Mouse (Mus musculus) heart, postnatal 36 days (tissue): ENCODE measurements around the gene Zfp664. TPM values are rescaled to one million over a fixed set of nuclear protein-coding genes. Genes with fewer than 3 reads are reported as not detected.

Source experiments
- DNase-seq, 2 experiments: peaks; one replicate each; pipeline ENCODE4 v3.0.0; 2021 to 2022
- intact Hi-C: fragments of 180-260 bp; cut with DNase I; formaldehyde crosslinking; loops from one replicate; pipeline ENCODE4 v1.15.1; 2025
- total RNA-seq, 2 experiments: library from RNA; stranded (reverse); gene quantifications; 2 replicates each; pipeline ENCODE4 v1.2.3; 2021

Gene Zfp664
- total RNA-seq, 2 experiments from 2014 or later, result 39.7 to 43.4 TPM

DNA sequence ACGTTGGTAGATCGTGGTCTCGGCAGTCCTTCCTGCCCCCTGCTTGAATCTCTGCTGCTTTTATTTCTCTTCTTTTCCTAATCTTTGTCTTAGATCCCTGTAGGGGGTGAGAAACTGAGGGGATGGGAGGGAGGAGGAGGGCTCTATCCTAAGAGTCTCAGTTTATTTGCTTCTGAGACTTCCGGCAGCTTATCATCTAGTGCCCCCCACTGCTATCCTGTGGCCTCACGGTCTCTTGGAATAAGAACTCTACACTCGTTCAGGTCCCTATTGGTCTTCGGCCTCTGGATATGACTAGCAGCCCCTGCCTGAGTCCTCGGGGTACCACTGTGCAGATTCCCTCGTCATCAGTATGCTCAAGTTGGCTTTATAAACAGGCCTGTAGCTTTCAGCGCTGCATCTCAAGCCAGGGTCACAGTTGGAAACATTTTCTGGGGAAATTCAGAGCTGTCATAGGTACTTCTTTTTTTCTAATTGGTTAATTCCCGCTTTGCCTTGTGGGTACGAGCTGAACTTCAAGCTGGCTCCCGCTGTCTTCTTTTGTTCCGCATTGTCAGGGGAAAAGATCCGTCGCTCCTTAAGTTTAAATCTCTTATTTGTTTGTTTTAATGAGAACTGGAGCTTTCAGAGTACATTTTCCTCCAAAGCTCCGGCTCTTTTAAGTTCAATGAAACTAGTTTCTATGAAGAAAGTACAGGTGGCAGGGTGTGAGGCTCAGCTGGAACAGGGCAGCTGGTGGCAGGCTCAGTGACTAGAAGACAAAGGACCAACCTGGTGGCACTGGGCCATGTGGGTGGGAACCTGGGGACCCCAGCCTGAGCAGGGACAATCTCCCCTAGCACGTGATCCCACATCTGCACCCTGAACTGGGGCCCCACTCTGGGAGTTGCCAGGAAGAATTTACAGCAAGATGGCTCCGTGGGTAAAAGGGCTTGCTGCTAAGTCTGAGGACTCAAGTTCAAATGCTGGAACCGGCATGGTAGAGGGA lies 50.7 kb downstream of the Zfp664 start:
- DNase-seq, result no peak
- intact Hi-C loops, result no loop called here

DNA sequence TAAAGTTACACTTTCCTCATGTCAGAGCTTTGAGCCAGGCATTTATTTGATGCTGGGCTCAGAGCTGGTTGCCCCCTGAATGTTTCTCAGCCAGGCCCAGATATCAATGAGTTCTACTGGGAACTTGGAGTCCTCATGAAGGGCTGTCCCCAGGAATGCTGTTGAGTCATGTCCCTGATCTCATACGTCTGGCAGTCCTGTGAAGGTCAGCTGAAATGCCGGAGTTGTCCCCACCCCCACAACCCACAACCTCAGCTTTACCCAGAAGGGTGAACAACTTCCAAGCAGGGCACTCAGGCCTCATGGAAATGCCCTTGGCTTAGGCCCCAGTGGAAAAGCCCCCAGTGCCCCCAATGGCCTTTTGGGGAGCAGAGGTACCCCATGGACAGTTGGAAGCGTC lies 57.3 kb downstream of the Zfp664 start:
- intact Hi-C loops, result no loop called here
- DNase-seq, result no peak

DNA sequence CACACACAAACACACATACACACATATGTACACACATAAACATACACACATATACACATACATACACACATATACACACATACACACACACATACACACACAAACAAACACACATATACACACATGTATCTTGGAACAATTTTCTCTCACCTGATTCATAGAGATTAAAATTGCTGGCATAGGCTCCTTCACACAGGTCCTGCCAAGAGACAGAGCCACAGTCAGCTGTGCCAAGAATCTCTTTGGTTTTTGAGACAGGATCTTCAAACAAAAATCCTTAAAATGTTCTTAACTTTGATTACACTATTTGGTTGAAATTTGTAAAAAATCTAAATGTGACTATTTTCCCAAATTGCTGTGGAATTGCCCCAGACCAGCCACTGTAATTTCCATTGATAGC lies 58.9 kb downstream of the Zfp664 start:
- intact Hi-C loops, result no loop called here
- no peak for DNase-seq

DNA sequence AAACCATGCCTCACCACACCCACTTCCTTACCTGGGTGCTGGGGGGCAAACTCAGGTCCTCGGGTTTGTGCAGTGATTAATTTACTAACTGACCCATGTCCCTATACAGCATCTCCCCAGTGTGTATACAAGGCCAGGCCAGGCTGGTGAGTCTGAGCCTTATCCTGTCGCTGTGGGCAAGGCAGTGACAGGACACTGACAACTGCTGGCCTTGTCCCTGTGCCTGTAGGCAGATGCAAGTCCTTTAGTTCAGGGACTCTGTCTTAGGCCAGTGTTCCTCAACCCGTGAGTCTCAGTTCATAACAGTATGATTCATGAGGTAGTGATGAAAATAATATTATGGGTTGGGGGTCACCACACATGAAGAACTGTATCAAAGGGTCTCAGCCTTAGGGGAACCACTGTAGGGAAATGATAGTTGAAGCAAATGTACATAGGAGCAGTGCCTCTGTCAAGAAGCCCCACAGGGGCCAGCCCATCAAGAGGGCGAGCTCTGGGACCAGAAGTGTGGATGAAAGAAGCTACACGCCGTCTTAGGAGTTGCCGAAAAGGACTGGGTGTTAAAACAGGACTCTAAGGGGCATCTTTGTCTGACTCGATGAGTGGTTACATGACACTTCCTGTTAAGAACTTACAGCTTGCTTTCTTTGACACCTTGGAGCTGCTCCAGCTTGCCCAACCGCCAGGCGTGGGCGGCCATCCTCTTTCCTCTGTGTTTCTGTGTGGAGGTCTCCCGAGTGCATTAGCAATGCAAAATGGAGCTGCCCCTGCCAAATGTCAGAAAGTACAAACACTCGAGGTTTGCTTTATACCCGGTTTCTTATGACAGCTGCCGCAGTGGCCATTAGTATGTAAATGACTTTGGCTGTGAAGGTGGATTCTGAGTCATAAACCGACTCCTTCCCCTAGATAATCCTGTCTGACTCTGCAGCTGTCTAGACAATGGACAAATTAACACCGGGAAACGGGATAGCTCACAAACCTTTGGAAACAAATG lies 60.2 kb downstream of the Zfp664 start:
- no peak for DNase-seq
- intact Hi-C loops, result no loop called here

DNA sequence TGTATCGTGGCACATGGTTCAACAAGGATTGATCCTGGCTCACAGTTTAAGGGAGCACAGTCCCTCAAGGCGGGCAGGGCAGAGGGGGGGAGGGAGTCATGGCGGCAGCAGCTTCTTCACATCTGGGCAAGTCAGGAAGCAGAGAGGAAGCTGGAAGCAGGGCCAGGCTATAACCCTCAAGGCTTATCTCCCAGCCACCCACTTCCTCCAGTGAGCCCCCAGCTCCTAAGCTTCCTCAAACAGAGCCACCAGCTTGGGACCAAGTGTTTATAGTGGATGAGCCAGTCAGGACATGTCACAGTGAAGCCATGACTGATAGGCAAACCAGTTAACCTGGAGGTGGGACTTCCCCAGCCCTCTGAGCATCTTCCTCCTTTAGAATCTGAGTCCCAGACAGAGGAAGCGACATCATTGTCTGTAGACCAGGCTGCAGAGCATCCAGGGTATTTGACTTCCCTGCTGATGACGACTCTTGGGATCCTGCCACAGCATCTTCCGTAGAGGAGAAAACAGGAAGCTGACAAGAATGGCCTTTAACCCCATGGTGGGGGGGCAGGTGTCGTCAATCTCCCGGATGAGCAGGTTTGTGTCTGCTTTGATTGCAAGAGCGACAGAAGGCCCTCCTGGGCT lies 67.0 kb downstream of the Zfp664 start:
- no peak for DNase-seq

DNA sequence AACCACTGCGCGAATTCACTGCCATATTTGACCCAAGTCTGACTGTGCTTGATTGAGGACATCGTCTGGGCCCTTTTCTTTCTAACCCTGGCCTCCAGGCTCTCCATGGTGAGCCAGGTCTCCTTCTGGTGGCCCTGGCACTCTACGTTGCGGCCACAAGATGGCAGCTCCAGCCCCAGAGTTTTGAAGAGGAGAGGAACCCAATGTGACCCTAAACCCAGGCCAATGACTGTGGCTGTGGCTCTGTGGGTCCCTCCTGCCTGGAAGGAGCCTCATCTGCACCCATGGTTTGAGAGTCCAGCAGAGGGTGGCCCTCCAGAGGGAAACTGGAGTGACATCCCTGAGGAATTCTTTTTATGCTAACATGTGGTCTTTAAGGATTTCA lies 67.6 kb downstream of the Zfp664 start:
- DNase-seq, result peak; percentile 46 to 48
- intact Hi-C loops, result no loop called here

More for the DNA sequence above, 67.0 kb downstream of the Zfp664 start:
- intact Hi-C loops, result no loop called here

DNA sequence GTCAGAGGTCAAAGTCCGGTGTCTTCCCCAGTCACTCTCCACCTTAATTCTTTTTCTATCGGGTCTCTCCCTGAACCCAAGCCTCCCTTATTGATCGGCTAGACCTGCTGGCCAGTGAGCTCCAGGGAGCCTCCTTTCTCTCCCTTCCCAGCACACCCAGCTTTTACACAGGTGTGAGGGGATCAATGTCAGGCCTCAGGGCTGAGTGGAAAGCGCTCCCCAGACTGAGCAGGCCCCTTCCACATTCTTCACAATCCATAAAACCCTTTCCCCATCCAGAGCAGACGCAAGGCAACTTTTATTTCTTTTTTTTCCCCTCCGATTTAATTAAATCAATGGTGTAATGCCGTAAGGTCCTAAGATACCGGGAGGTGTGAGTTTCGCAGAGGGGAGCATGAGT lies 68.1 kb downstream of the Zfp664 start:
- intact Hi-C loops, result no loop called here
- no peak for DNase-seq

DNA sequence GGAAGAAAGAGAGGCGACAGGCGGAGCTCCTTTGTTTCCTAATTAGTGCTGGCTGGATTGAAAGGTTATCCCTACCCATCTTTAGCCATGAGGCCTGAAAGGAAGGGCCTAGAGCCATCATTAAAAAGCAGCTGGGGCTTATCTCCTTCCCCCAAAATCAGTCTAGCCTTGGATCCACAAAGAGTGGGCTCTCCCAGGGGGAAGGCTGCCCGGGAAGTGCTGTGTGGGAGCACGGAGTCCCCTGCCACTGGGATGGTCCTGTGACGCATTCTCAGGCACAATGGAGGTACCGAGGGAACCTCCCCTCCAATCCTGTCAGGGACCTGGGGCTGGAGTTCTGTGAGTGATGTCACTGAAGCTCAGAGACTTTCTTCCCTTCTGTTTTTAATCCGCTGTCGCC lies 68.6 kb downstream of the Zfp664 start:
- intact Hi-C loops, result no loop called here
- no peak for DNase-seq

DNA sequence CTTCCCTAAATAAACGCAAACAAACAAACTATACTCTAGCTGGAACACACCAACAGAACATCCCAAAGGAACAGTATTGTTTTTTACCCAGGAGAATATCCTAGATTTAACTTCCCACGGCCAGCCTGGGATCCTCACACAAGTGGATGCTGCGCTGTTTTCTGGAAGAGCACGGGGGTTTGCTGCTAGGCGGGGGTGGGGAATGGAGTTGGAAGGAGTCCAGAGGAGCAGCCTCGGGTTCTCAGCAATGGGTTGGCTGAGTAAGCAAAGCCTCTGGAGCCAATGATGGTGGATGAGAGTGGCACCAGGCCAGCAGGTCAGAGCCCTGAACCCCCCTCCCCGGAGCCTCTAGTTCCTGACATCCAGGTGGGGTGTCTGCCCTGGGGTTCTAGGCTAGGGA lies 72.1 kb downstream of the Zfp664 start:
- intact Hi-C loops, result no loop called here
- no peak for DNase-seq

DNA sequence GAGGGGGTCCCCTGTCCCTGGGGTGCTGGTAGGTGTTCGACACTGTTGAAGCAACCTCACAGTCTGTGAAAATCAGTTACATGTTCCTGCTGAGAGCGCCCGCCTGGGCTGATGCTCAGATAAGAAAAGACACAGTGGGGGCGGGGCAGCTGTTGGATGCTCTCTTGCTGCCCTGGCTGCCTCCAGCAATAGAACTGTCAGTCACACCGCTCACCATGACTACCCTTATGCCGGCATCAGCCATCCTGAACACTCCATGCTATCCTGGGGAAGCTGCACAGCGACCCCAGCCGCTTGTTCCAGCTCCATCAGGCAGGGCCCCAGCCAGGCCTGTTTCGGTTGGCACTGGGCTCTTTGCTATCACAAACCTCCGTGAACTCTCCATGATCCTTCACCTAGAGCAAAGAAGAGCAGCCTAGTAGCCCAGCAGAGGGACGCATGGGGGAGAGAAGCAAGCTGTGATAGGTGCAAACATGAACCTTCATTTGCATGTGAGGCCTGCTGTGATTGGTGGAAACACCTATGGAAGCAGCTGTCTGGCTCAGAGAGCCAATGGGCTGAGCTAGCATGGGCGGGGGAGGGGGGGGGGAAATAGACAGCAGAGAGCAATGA lies 80.8 kb downstream of the Zfp664 start:
- intact Hi-C loops, result no loop called here

DNA sequence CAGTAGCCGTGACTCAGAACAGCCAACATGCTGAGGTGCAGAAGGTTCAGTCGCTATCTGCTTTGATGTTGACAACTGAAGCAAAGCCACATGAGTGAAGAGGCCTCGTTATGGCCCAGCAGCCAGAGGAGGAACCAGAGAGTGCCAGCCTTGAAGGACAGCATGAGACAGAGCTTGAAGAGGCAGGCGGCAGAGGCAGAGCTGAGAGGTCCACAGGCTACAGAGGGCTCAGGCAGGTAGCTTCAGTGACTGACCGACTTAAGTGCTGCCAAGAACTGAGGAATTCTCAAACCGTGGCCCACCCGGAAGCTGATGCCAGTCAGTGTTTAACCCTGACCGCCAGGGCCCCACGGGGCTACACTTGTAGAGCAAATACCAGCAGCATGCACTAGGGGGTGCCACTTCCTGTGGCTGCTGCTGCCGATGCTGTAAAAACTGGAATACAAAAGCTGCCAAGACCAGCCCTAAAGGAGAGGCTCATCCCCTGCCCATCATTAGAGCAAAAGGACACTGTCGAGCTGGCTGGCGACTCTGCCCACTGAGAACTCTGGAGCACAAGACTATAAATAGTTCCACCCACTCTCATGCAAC lies 81.4 kb downstream of the Zfp664 start:
- peak; percentile 68 to 75 for DNase-seq
- intact Hi-C loops, result loop anchor here (1.0 to 2.0 kb wide), 2 partner anchors 70 to 163 kb away; no protein-coding TSS in a partner anchor

More for the DNA sequence above, 80.8 kb downstream of the Zfp664 start:
- DNase-seq, result no peak

DNA sequence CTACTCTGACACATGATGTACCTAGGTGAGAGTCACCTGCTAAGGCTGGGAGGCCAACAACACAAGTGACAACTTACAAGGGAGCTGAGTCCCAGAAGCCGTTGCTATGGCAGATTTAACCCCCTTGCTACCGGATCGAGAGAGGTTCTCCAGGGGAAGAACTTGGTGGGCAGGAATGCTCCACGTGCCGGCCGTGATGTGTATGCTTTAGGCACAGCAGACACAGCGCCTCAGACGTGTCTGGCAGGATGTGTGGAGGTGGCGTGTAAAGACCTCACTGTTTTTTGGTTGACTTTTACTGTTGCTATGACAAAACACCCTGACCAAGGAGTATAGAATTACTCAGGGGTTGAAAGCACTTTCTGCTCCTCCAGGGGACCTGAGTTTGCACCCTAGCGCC lies 81.9 kb downstream of the Zfp664 start:
- intact Hi-C loops, result loop anchor here (1.0 to 2.0 kb wide), 2 partner anchors 70 to 162 kb away; no protein-coding TSS in a partner anchor
- no peak for DNase-seq

DNA sequence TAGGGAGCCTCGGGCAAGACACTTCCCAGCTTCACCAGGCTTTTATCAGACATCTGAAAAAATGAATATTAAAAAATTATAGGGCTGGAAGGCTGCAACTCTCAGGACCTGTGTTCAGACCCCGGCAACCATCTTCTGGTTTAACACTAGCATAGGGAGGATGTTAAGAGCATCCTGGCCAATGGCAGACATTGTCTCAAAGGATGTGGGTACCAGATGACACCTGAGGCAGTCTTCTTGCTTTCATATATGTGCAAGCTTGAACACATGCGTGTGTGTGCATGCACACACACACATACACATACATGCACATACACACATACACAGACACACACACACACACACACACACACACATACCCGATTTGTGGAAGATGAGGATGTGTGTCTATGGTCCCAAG lies 82.6 kb downstream of the Zfp664 start:
- intact Hi-C loops, result loop anchor here (2.0 kb wide), 1 partner anchor 162 kb away; no protein-coding TSS in a partner anchor

DNA sequence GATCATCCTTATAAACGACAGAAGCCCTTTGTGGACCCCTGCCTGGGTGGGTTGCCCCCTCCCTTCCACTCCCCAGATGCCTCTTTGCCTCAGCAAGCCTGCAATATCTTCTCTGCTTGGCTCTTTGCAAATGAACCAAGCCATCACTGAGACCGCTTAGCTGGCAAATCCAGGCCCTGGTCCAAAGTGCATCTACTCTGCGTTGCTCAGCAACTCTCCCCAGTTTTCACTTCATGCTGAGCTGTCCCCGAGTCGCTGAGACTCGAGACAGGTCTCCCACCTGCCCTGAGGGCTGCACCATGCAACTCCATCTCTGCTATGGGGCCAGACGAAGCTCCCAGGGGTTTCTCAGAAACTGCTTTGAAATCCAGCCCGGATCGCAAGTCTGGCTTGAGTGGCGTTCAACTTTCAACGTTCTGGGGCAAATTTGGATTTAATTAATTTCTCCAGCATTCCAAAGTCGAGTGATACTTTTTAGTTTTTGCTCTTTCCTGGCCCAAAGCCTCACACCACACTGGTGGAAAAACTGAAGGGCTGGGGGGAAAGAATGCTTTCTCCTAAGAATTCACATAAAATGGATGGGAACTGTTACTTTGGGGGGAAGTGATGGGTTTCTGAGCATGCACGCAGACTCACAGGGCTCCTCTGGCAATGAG lies 88.3 kb downstream of the Zfp664 start:
- no peak for DNase-seq
- intact Hi-C loops, result no loop called here

More for the DNA sequence above, 82.6 kb downstream of the Zfp664 start:
- DNase-seq, result no peak

DNA sequence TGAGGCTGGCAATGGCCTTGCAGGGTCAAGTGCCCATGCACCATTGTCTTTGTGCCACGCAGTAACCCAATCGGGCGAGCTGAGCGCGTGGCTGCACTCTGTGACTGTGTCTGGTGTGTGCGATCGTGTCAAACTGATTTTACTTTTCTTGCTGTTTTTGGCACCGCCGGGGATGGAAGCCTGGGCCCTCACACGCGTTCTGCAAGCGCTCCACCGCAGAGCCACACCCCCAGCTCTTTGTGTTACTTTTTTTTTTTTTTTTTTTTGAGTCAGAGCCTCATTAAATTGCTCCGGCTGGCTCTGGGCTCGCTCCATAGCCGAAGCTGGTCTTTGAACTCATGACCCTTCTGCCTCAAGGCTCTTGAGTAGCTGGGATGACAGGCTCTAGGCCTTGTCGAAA lies 88.8 kb downstream of the Zfp664 start:
- intact Hi-C loops, result no loop called here

More for the DNA sequence above, 88.8 kb downstream of the Zfp664 start:
- DNase-seq, result no peak
